Mouse (Mus musculus) bone marrow, adult 2 months (tissue): ENCODE data around the gene Itga5. TPM values are rescaled to one million over a fixed set of nuclear protein-coding genes. Genes with fewer than 3 reads are reported as not detected.

Experiments
- H3K27ac ChIP-seq: fragments of 200-500 bp; 2 replicates; pipeline ENCODE4 v1.5.1; 2012; ENCODE audit warnings: low read depth, mild to moderate bottlenecking, control low read depth, inconsistent platforms, low read length; ENCODE audit not compliant: control insufficient read depth, poor library complexity, insufficient read depth
- H3K4me1 ChIP-seq: fragments of 200-500 bp; 2 replicates; pipeline ENCODE4 v1.6.1; 2011; ENCODE audit warnings: low read length; ENCODE audit not compliant: control insufficient read depth, insufficient read depth
- H3K4me3 ChIP-seq: fragments of 200-500 bp; replicated peaks from 2 replicates; pipeline ENCODE3; 2011; ENCODE audit warnings: mild to moderate bottlenecking, low read depth, low read length, control low read depth; ENCODE audit not compliant: control insufficient read depth
- CTCF ChIP-seq: fragments of 200-500 bp; IDR thresholded peaks from 2 replicates; pipeline ENCODE4 v1.5.1; 2011; ENCODE audit warnings: low read length, control low read depth; ENCODE audit not compliant: control insufficient read depth, insufficient read depth
- POLR2A ChIP-seq: fragments of 200-500 bp; IDR thresholded peaks from 2 replicates; pipeline ENCODE4 v1.6.1; 2011; ENCODE audit warnings: low read depth, mild to moderate bottlenecking, control low read depth, low read length, borderline replicate concordance; ENCODE audit not compliant: control insufficient read depth
- WGBS: fragments of 180-500 bp; shearing (Covaris S2); methylation state at CpG from one replicate; pipeline ENCODE4 v1.1.7; 2018; 5-methylcytosine and 5-hydroxymethylcytosine counted together
- polyA plus RNA-seq: library from polyadenylated mRNA; stranded (reverse); fragments of >200 nt; gene quantifications from 2 replicates; pipeline ENCODE4 v1.2.4, GENCODE M21; 2011; ENCODE audit warnings: low replicate concordance; ENCODE audit not compliant: missing spikeins, insufficient read depth, insufficient read length

Itga5 gene
- polyA plus RNA-seq, 1 experiment: 23.1 TPM

GRCm38 (mm10) chr15:103361269-103361668 is 5.3 kb downstream of the Itga5 start:
- Histone ChIP-seq H3K4me3 (no peak overlapping the region), H3K4me1 (peaks cover 13% of the 10 kb centered on the region), H3K27ac (peak overlapping the region; percentile 47)
- TF ChIP-seq CTCF: no peak
- 5% methylated on average over 1 of the region's 1 CpGs for WGBS

GRCm38 (mm10) chr15:103359869-103360602 is 6.5 kb downstream of the Itga5 start:
- TF ChIP-seq CTCF (no peak), POLR2A (no peak)
- Histone ChIP-seq H3K27ac (no peak overlapping the region), H3K4me1 (peaks cover 13% of the 10 kb centered on the region), H3K4me3 (no peak overlapping the region)
- 81% methylated on average over 5 of the region's 5 CpGs for WGBS

- no peak overlapping the region for H3K4me3 ChIP-seq
- TF ChIP-seq CTCF (no peak), POLR2A (no peak)
- WGBS: 14% methylated on average over 1 of the region's 1 CpGs
- no peak overlapping the region for H3K27ac ChIP-seq
- H3K4me1 ChIP-seq: peaks cover 13% of the 10 kb centered on the region
Observed at GRCm38 (mm10) chr15:103359122-103359510, 7.4 kb downstream of the Itga5 start.

GRCm38 (mm10) chr15:103358278-103359121 is 8.1 kb downstream of the Itga5 start:
- H3K4me1 ChIP-seq: peaks cover 13% of the 10 kb centered on the region
- WGBS: 26% methylated on average over 4 of the region's 4 CpGs
- H3K4me3 ChIP-seq: no peak overlapping the region
- TF ChIP-seq POLR2A (no peak), CTCF (no peak)
- H3K27ac ChIP-seq: no peak overlapping the region

GRCm38 (mm10) chr15:103357817-103358216 is 8.7 kb downstream of the Itga5 start:
- H3K4me1 ChIP-seq: peaks cover 13% of the 10 kb centered on the region

GRCm38 (mm10) chr15:103356130-103356529 is 10.4 kb downstream of the Itga5 start:
- Histone ChIP-seq H3K4me3 (no peak overlapping the region), H3K4me1 (peaks cover 6% of the 10 kb centered on the region), H3K27ac (no peak overlapping the region)
- 65% methylated on average over 4 of the region's 4 CpGs for WGBS
- no peak for TF ChIP-seq CTCF
- no peak for TF ChIP-seq POLR2A

More at GRCm38 (mm10) chr15:103357817-103358216, 8.7 kb downstream of the Itga5 start:
- H3K4me3 ChIP-seq: no peak overlapping the region
- WGBS: 45% methylated on average over 4 of the region's 4 CpGs
- no peak overlapping the region for H3K27ac ChIP-seq
- TF ChIP-seq CTCF: no peak

GRCm38 (mm10) chr15:103355420-103355819 is 11.1 kb downstream of the Itga5 start:
- no peak overlapping the region for H3K27ac ChIP-seq
- whole genome bisulfite sequencing: 74% methylated on average over 4 of the region's 4 CpGs
- H3K4me1 ChIP-seq: peaks cover 6% of the 10 kb centered on the region
- no peak overlapping the region for H3K4me3 ChIP-seq
- no peak for TF ChIP-seq POLR2A
- TF ChIP-seq CTCF: no peak

GRCm38 (mm10) chr15:103354690-103355089 is 11.9 kb downstream of the Itga5 start:
- 85% methylated on average over 2 of the region's 2 CpGs for WGBS
- Histone ChIP-seq H3K27ac (no peak overlapping the region), H3K4me1 (peaks cover 6% of the 10 kb centered on the region), H3K4me3 (no peak overlapping the region)
- TF ChIP-seq CTCF: no peak
- TF ChIP-seq POLR2A: no peak
